Mouse (Mus musculus): ENCODE measurements at regions not wholly inside any gene's neighbourhood (a gene's known extent, or its start where the extent isn't known, plus 50 kb on each side); places are given as distances from the start of the nearest gene placed in this dataset.

DNA sequence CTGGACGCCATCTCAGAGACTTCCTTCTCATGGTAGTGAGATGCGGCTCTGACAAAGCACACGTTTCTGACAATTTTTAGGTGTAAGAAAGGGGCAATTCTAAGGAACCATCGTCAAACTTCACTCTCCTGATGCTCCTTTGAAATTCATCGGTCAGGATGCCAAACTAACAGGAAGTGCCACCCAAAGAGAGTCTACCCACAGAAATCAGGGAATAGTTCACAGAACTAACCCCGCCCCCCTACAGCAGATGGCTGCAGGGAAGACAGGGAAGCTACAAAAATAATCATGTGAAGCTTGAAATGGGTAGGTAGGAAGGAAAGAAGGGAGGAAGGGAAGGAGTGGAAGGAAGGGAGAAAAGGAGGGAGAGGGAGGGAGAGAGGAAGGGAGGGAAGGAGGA is 240.1 kb upstream of the Eif4g2 start:
- no peak for DNase-seq

DNA sequence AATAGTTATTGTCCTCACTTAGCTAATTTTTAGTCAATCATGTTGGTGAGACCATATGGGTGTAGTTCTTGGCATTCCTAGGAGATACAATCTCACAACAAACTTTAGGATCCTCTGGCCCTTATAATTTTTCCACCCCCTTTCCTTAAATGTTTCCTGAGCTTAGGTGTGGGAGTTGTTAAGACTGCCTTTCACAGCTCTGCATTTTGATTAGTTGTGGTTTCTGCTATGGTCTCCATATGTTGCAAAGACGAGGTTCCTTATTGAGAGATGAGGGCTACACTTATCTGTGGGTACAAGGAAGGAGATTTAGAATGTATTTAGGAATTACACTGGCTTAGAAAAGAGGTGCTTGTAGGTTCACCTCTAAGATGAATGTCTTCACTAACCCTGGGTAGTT is 237.1 kb upstream of the Eif4g2 start:
- no peak for DNase-seq

DNA sequence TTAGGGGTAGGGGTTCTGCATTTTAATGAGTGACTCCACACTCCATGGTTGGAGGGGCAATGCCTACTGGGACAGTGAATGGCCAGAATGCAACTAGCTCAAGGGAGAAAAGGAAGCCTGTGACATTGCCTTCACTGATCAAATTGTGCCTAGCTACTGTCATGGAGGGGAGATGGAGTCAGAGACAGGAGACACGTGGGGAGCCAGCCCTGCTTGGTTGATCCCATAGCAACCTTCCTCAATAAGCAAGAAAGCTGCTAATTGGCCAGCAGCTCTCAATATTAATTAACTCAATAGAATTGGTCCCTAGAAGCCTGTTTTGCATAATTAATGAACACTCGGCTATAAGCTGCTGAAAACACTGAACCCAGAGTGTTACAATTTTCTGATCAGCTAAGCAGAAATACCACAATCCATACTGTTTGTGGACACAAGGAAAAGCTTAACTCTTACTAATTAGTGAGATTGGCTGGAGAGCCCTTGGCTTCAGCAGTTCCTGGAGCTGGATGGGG is 233.7 kb upstream of the Eif4g2 start:
- no peak for DNase-seq

DNA sequence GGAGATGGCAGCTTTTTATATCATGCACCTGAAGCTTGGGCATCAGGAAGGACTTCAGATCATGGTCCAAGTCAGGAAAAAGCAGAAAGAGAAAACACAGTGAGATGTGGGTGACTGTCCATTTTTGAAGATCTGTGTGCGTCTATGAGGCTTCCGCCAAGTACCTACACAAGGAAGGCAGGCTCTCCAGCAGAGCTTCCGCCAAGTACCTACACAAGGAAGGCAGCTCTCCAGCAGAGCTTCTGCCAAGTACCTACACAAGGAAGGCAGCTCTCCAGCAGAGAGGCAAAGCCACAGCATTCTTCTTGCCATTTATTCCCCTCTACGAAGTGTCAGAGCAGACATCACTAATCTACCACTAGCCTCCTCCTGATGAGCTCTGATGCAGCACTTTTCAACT is 231.1 kb upstream of the Eif4g2 start:
- no peak for DNase-seq

DNA sequence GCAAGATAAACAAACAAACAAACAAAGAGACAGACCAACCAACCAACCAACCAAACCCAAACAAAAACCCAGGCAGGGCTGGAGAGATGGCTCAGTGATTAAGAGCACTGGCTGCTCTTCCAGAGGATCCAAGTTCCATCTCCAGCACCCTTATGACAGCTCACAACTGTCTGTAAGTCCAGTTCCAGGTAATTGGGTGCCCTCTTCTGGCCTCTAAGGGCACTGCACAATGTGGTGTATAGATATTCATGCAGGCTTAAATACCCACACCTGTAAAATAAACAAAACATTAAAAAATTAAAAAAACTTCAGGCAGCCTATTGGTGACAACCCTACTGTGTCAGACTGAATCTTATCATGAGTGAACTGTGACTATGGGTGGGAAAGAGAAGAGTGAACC is 222.4 kb upstream of the Eif4g2 start:
- DNase-seq, result no peak

DNA sequence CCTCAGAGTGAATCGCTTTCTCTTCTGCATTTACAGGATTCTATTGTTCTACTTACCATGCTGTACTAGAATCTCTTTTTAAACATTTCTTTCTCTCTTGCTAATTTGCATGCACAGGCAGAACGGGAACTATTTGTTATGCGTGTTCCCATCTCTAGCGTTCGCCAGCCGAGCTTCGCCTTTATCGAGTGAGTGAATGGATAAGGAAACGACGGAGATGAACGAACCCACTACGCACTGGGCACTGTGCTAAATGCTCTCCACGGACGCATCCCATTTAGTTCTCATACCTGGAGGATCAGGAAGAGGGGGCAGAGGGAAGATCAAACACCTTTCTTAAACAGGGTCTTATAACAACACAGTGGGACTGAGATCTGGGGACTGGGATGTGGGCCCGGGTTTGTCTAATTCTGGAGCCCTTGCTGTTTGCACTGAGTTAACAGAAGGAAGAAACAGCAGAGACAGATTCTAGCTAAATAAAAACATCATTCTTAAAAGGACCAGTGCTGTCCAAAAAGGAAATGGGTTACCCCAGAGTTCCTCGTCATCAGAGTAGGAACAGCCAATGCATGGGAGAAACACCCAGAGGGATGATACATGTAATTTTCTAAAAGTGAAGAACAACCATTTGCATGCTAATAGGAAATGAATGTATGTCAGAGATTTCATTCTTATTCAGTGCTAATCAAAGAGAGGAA is 219.1 kb upstream of the Eif4g2 start:
- no peak for DNase-seq

DNA sequence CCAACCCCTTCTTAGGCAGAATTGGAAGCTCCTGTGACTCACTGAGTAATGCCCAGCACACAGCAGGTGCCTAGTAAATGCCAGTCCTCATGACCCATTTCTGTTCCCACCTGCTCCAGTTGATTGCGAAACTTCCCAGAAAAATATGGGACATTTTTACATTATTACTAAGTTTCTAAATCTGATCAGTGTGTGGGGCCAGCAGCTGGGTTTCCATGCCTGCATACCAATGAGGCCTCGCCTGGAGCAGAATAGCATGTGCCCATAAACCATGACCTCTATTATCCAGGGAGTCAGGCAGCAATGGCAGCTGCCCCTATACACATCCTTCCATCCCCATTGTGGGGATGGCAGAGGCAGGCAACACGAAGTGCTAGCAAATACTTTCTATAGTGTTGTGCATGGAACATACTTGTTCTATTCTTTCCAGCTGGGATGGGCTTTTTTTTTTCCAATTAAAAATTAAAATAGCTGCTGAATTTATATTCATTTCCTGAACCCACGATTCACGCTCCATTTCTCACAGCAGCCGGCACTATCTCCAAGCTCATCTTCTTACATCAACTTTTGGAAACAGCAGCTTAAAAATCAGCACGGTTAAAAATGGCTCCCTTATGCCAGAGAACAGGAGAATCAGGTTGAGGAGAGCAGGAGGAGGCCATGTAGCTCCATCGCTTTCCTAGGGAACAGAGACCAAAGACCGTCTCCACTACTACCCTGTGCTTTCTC is 214.5 kb upstream of the Eif4g2 start:
- DNase-seq, result no peak

DNA sequence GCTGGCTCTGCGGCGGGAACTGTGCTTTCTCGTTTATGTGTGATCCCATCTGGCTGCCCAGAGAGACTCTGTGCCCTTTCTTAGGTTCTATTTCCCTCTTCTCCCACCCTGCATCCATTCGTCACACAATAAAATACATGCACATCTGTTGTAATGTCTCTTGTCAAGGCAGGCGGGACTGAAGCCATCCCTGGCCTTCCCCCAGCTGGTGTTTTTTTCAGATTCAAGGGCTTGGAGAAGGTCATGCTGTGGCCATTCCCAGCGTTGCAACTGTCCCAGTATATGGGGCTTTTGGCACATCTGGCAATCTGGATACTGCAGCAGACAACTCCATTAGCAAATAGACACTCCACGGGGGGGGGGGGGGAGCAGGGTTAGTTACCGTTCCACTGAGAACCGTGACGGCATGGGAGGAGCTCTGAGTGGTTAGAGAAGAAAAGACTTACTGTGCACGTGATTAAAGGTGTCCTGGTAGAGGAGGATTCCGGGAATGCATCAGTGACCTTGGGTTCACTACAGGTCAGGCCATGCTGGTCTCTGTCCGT is 200.7 kb upstream of the Eif4g2 start:
- DNase-seq, result no peak

DNA sequence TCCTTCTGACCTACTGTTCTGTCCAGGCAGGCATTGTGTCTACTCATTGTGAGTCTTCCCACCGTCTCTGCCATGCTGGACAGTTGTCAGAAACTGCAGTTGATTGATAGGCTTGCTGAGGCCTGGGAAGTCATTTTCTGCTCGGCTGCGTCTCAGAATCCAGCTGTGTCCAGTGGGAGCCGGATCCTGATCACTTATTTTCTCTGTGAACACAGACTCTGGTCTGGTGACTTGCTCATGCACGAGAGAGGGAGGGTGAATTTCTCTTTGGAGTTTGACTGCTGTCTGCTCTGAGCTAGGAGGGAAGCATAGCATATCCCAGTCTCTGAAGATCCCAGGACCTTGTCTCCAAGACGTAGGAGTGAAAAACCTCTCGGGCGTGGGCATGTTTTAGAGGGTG is 199.5 kb upstream of the Eif4g2 start:
- no peak for DNase-seq

DNA sequence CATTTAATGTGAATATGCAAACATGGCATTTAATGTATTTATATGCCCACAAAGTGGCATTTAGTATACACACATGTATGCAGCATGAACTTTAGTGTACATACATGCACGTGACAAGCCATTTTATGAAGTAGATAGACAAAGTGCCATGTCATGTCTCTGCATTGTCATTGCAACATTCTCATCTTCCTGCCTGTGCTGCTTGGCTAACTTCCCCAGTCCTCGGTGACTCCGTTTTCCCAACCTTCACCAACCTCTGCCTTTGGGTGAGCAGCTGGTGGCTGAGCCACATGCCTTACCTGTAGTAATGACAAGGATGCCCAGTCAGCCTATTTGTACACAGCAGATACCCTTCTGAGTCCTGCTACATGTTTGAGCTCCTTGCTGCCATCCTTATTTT is 194.9 kb upstream of the Eif4g2 start:
- no peak for DNase-seq

DNA sequence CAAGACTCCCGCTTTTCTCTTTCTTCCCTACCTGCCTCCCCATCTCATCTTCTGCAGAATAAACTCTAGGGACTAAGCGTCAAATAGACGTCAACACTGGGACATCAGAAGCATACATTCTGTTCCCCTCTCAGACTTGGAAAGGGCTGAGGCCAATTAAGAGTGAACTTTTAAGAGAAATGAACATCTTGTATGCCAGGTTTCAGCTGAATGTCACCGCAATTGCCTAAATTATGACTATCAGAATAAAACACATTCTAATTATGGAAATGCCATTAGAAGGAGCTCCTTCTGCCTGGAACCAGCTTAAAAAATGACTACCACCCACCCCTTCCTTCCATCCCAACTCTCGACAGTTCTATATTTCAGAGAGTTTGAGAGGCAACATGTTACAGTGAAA is 191.0 kb upstream of the Eif4g2 start:
- DNase-seq, result no peak

DNA sequence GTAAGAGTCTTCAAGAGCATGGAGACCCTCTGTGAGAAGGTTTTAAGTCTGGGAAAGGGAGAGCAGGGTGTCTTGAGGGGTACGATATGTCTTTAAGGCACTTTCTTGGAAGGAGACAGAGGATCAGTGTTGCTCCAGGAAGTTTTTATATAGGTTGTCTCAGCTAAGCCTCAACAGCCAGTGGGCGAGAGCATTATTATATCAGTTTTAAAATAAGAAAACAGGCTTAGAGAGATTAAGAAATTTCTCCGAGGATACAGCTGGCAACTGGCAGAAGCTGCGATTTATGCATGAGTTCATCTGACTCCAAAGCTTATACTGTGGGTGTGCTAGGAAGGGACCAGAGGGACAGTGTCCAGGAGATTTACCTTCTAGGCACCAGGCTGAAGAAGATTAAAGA is 188.0 kb upstream of the Eif4g2 start:
- DNase-seq, result no peak

DNA sequence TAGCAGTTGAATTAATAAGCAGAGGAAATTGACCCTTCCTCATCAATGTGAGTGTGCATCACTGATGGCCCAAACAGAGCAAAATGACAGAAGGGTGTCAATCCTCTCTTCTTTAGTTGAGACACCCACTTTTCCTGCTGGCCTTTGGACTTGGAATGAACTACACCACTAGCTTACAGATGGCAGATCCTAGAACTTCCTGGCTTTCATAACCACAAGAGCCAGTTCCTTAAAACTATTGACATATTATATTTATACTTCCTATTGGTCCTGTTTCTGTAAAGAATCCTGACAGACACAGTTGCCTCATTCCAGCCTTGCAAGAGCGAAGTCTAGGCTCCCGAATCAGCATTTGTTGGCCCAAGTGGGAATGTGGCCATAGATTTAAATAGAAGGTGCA is 185.4 kb upstream of the Eif4g2 start:
- no peak for DNase-seq

DNA sequence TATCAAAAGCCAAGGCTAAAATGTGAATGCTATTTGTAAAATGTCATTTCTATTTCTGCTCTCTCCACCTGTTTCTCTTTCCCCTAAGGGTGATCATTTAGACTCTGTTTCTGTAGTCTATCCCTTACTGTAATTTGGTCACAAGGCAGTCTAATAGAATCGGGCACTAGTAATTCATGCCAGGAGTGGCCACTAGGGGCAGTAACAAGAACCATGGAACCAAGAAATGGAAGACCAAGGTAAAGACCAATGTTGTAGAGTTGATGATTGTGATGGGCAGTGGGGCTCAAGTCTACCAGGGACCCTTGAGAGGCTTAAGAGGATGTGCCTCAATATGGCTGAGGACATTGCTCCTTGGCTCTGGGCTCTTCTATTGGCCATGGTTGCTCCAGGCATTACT is 180.5 kb upstream of the Eif4g2 start:
- no peak for DNase-seq

DNA sequence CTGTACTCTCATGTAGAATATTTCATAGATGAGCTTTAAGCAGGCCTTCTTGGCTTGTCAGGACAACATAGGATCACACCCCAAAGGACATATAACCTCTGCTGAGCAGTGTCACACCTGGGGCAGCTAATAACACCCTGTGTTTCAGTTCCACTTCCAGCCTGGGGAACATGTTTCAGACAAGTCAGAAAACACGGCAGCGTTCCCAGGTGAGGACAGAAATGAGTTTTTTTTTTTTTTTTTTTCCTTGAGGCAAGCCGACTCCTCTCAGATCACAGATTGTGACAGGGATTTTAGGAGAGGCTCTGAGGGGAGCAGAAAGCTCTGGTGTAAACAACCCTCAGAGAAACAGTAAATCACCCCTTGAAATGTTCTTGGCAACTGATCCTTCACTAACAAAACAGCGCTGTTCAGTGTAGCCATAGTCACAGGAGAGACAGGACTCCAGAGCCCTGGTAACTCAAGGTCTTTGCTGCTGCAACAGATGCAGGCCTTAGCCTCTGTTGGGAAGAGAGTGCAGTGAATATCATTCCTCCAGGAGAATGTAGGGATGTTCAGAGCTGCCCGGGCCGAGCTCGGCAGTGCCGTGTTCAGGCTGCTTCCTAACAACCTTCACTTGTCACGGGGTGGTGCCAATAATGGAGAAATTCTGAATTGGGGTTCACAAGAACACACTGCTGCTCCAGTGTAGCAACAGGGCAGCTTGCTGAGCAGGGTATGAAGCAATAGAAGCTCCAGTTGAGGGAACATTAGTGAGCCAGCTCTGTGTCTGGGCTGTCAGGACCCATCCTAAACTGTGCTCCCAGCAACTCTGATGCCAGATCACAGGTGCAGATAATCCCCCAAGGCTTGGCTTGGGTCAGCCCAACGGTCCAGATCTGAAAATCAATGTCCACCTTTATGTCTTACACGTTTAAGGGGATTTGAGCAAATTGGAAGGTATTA is 177.1 kb upstream of the Eif4g2 start:
- DNase-seq, result no peak

DNA sequence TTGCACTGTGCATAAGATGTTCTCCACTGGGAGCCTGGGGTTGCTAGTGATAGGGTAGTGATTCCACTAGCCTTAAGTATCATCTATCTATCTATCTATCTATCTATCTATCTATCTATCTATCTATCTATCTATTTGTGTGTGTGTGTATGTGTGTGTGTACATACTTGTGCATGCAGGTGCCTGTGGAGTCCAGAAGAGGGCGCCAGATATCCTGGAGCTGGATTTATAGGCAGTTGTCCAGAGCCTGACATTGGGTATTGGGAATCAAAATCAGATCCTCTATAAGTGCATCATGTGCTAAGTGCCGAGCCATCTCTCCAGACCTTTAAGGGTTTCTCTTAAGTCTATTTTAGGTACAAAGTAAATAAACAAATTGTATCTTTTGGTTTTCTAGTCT is 175.0 kb upstream of the Eif4g2 start:
- no peak for DNase-seq

DNA sequence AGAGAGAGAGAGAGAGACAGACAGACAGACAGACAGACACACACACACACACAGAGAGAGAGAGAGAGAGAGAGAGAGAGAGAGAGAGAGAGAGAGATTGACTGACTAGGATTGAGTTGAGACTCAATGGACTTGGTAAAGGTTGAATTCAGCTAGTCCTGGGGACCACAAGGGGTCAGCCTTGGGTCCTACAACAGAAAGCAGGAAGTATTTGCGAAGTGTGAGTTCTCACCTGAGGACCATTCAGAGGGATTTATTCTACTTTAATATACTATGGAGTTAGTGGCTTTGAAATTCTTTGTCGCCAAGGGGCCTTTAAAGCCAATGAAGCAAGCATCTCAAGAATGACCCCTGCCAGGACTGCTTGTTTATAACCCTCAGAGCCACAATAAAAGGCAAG is 173.4 kb upstream of the Eif4g2 start:
- DNase-seq, result no peak

DNA sequence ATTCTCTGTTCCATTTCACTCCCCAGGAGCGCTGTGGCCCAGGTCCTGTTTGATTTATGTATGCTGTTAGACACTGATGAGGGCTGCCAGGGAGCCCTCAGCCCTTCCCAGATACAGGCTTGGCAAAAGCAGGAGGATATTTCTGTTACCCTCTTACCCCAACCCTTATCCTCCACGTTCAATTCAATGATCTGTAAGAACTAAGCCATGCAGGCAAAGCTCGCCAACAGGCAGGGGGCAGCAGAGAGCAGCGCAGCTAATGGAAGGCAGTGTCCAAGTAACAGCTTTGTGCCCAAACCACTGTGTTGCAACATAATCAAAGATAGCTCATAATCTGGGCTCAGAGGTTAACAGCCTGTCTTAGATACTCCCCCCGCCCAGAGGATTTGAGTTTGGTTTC is 166.8 kb upstream of the Eif4g2 start:
- DNase-seq, result peak; percentile 77 to 94

DNA sequence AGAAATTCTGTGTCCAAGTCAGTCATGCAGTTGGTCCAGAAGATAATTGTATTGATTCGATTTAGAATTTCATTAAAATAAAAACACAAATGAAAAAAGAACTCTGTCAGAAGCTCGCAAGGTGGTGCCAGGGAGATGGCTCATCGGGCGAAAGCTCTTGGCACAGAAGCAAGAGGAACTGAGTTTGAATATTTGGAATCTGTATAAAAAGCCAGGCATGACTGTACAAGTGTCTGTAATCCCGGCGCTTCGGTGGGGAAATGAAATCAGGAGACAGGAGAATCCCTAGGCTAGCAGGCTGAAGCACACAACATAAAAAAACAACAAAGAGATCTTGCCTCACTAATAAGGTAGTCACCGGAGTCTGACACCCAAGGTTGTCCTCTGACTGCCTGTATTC is 162.7 kb upstream of the Eif4g2 start:
- DNase-seq, result no peak

DNA sequence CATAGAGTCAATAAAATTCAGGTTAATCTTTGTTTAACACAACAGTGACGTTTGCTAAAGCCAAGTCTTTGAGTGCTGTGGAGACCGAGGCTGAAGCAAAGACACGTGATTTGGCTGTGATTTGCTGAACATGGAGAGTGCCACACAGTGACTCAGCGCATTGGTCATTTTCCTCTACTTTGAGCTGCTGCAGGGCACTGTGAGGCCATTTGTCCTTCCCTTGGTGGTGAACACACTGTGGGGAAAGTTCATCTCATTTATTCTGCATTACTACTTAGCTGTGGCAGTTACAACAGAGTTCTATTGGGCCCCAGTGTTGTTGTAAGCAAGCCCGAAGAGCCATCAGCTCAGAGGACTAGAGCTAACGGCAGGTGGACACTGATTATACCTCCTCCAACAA is 162.2 kb upstream of the Eif4g2 start:
- DNase-seq, result no peak

DNA sequence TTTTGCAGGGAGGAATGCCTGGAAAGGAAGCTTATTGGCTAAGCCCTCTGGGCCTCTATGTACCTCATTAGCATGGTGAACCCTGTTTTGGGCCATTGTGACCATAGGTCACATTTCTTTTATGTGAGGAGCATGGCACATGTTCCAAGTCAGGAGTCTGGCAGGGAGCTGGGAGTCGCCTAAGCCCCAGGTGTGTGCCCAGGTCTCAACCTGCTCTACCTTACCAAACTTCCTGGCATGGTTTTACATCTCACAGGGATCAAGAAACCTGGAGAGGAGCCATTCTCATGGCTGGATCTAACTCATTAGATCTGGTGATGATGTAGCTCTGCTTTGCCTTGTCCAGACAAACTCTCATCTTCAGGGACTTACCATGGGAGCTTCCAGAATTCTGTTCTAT is 161.0 kb upstream of the Eif4g2 start:
- no peak for DNase-seq

DNA sequence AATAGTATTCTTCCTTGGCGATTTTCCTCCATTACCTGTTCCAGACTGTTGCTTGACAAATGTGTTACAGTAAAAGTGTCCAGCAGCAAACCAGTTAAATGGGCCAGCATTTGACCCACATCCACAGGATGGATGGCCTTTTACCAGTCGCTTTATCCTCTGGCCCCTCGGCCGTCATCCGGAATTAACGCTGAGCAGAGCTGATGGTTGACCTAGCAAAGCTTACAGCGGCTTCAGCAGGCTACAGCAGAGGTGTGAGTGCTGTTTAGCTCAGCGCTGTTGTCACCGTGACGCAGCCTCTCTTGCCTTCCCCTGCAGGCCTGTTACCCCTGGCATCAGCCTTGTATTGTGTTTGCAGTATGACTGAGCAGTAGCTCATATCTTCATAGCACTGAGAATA is 159.8 kb upstream of the Eif4g2 start:
- DNase-seq, result no peak

DNA sequence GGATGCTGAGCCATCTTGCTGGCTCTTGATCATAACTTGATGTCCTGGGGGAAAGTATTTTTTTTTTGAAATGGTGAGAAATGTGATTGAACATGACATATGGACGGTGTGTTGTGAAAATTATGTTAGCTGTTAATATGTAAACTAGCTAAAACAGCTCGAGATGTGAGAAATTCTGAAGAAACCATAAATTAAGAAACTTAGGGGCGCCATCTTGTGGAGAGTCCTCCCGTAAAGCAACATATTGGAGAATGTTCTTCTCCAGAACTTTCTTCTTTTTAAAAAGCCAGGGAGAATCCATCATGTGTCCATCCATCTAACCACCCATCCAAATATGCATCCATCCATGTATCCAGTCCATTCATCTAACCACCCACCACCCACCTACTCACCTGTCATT is 158.7 kb upstream of the Eif4g2 start:
- DNase-seq, result peak in 1 of 2 experiments; percentile 68
